Mouse (Mus musculus): ENCODE results near the gene Ckap5. TPM values are rescaled to one million over a fixed set of nuclear protein-coding genes. Genes with fewer than 3 reads are reported as not detected.

Ckap5 gene
- polyA plus RNA-seq, 1 experiment = 2.7 TPM

DNA sequence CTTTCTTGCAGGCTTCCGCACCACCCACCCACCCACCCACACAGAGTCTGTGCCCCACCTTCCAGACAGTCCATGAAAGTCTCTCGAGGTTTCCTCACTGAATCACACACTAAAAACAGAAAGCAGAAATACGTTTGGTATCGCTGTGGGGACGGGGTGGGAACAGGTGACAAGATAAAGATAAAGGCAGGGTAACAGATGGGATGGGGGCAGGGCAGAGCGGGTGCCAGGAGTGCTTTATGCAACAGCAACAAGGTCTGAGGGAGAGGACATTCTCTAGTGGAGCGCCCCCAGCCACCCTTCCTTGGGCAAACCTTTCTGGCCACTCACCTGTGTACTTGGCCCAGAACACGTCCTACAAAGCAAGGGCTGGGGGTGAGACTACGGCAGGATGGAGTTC lies 108.3 kb downstream of the Ckap5 start:
- no peaks in the 10 kb centered on the region for H3K36me3 ChIP-seq (ENCODE audit: control insufficient read depth, insufficient read depth, low read length)
- H3K27ac ChIP-seq (ENCODE audit: insufficient read depth, low read depth, low read length) = no peak overlapping the region
- TF ChIP-seq CTCF (IDR thresholded peaks at IDR 0.05; ENCODE audit: extremely low read depth, insufficient read length, insufficient replicate concordance, low read depth, low read length) = no peak
- TF ChIP-seq POLR2A (IDR thresholded peaks at IDR 0.05; ENCODE audit: low read depth, low read length) = no peak
- no peaks in the 10 kb centered on the region for H3K27me3 ChIP-seq (ENCODE audit: control insufficient read depth, insufficient read depth, low read length)
- no peak overlapping the region for H3K4me3 ChIP-seq (ENCODE audit: low read depth, low read length)
- WGBS = 80% methylated on average over 9 of the region's 9 CpGs
- H3K4me1 ChIP-seq (ENCODE audit: control insufficient read depth, insufficient read depth, insufficient read length, low read length) = no peaks in the 10 kb centered on the region

DNA sequence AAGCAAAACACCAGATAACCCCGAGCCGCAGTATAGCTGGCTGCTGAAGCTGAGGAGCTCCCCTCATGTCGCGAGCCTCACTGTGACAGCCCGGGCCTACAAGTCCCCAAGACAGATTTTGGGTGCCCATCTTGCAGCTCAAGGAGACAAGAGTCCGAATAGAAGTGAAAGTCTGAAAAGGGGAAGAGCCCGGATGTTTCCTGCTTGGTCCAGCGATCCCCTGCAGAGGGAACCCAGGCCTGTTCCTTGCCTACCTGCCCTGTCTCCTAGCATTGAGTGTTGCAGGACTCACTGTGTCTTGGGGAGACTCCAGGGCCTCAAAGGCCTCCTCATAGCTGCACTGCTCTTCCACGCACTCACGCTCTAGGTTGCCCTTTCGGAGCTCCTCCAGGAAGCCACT lies 108.9 kb downstream of the Ckap5 start:
- 87% methylated on average over 11 of the region's 11 CpGs for WGBS
- Histone ChIP-seq H3K4me1 (ENCODE audit: control insufficient read depth, insufficient read depth, insufficient read length, low read length) (no peaks in the 10 kb centered on the region), H3K4me3 (ENCODE audit: low read depth, low read length) (no peak overlapping the region), H3K27me3 (ENCODE audit: control insufficient read depth, insufficient read depth, low read length) (no peaks in the 10 kb centered on the region), H3K27ac (ENCODE audit: insufficient read depth, low read depth, low read length) (no peak overlapping the region), H3K36me3 (ENCODE audit: control insufficient read depth, insufficient read depth, low read length) (no peaks in the 10 kb centered on the region)
- TF ChIP-seq POLR2A (IDR thresholded peaks at IDR 0.05; ENCODE audit: low read depth, low read length) = no peak
- no peak for TF ChIP-seq CTCF (IDR thresholded peaks at IDR 0.05; ENCODE audit: extremely low read depth, insufficient read length, insufficient replicate concordance, low read depth, low read length)

DNA sequence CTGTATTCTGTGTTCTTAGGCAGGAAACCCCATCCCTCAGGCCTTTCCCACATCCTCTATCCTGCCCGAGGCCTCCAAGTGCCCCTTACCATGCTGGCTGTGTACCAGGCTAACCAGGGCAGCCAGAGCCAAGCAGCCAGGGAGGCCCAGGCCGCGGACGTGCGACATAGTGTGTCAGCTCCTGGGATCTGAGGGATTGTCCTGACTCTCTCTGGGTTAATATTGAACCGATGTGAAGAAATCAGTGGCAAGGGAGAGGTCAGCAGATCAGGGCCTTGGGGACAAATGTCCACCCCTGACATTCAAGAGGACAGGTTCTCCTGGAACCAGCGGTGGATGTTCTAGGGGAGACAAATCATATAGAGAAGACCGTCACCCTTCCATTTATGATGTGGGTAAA lies 109.7 kb downstream of the Ckap5 start, which contains the start of gene F2:
F2 (minus strand) TSS at position 186 of the 400 bp plus-strand sequence.
- peak within 1 kb of the TSS; percentile 22; the same call in 1 of the 2 replicates for H3K27ac ChIP-seq (ENCODE audit: insufficient read depth, low read depth, low read length)
- H3K27me3 ChIP-seq (ENCODE audit: control insufficient read depth, insufficient read depth, low read length) = no peaks in the 10 kb centered on the region
- H3K36me3 ChIP-seq (ENCODE audit: control insufficient read depth, insufficient read depth, low read length) = no peaks in the 10 kb centered on the region
- H3K4me3 ChIP-seq (ENCODE audit: low read depth, low read length) = no peak within 1 kb of the TSS
- no peaks in the 10 kb centered on the region for H3K4me1 ChIP-seq (ENCODE audit: control insufficient read depth, insufficient read depth, insufficient read length, low read length)
- WGBS = 84% methylated on average over 8 of the region's 8 CpGs
- TF ChIP-seq CTCF (IDR thresholded peaks at IDR 0.05; ENCODE audit: extremely low read depth, insufficient read length, insufficient replicate concordance, low read depth, low read length) = no peak
- no peak for TF ChIP-seq POLR2A (IDR thresholded peaks at IDR 0.05; ENCODE audit: low read depth, low read length)

DNA sequence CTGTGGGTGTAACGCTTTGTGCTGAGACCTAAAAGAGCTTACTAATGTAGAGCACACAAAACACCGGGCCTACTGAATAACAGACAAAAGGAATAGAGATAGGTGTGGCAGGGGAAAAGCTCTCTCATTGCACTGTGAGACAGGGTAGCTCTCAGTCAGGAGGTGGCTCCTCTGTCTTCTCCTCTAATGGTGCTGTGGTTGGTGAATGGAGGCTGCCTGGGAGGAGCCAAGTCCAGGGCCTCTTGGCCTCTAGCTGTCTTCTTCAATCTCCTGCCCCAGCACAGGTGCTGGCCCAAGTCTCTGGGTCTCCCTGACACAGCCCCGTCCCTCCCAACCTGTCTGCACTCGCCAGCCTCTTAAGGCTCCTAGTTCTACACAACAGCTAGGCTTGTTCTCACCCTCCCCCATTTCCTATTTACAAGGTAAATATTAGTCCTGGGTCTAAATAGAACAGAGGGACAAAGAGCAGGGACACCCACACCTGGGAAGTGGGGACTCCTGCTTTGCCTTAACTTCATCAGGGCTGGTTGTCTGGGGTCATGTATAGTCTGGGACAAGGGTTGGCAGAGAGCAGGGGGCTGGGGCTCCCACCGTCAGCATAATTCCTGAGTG lies 110.3 kb downstream of the Ckap5 start:
- Histone ChIP-seq H3K27ac (ENCODE audit: insufficient read depth, low read depth, low read length) (peak overlapping the region; percentile 22; the same call in 1 of the 2 replicates), H3K27me3 (ENCODE audit: control insufficient read depth, insufficient read depth, low read length) (no peaks in the 10 kb centered on the region), H3K4me3 (ENCODE audit: low read depth, low read length) (no peak overlapping the region), H3K4me1 (ENCODE audit: control insufficient read depth, insufficient read depth, insufficient read length, low read length) (no peaks in the 10 kb centered on the region), H3K36me3 (ENCODE audit: control insufficient read depth, insufficient read depth, low read length) (no peaks in the 10 kb centered on the region)
- 46% methylated on average over 5 of the region's 5 CpGs for WGBS
- TF ChIP-seq CTCF (IDR thresholded peaks at IDR 0.05; ENCODE audit: extremely low read depth, insufficient read length, insufficient replicate concordance, low read depth, low read length) (no peak), POLR2A (IDR thresholded peaks at IDR 0.05; ENCODE audit: low read depth, low read length) (no peak)

DNA sequence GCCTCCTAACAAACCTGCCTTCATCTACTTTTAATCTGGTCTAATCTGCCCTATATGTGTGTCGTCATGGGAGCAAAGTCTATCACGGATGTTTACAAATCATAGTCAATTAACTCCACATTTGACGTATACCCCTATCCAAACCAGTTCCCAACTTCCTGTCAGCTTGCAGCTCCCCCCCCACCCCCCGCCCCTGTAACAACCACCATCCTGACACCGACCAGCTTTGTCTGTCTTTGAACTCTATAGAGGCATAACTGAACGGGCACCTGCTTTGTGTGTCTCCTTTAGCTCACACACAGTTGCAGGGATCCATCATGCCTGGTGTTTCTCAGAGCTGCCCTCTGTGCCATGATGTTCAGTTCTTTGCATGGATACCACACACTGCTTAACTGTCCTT lies 112.4 kb downstream of the Ckap5 start:
- no peaks in the 10 kb centered on the region for H3K27me3 ChIP-seq (ENCODE audit: control insufficient read depth, insufficient read depth, low read length)
- no peak overlapping the region for H3K4me3 ChIP-seq (ENCODE audit: low read depth, low read length)
- no peak for TF ChIP-seq CTCF (IDR thresholded peaks at IDR 0.05; ENCODE audit: extremely low read depth, insufficient read length, insufficient replicate concordance, low read depth, low read length)
- TF ChIP-seq POLR2A (IDR thresholded peaks at IDR 0.05; ENCODE audit: low read depth, low read length) = no peak
- no peaks in the 10 kb centered on the region for H3K36me3 ChIP-seq (ENCODE audit: control insufficient read depth, insufficient read depth, low read length)
- H3K4me1 ChIP-seq (ENCODE audit: control insufficient read depth, insufficient read depth, insufficient read length, low read length) = peaks cover 10% of the 10 kb centered on the region; the same call in 1 of the 2 replicates
- H3K27ac ChIP-seq (ENCODE audit: insufficient read depth, low read depth, low read length) = no peak overlapping the region
- WGBS = 23% methylated on average over 6 of the region's 6 CpGs

DNA sequence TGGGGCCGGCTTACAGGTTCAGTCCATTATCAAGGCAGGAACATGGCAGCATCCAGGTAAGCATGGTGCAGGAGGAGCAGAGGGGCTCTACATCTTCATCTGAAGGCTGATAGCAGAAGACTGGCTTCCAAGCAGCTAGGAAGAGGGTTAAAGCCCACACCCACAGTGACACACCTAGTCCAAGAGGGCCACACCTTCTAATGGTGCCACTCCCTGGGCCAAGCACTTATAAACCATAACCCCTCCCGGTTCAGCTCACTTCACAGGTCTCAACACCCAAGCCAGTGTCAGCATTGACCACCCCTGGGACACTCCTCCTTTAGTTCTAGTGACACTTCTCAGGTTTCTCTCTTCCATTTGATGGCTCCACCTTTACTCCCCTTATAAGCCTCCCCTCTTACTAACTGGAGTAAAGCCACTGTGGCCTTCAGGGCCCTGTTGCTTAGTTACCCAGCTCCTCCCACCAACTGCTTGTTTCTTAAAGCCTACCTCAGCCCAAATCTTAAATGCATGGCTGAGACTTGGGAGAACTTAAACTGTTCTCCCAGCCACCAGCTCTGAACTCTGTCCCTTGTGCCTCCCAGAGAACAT lies 116.4 kb downstream of the Ckap5 start:
- peaks cover 10% of the 10 kb centered on the region; the same call in 1 of the 2 replicates for H3K4me1 ChIP-seq (ENCODE audit: control insufficient read depth, insufficient read depth, insufficient read length, low read length)
- no peaks in the 10 kb centered on the region for H3K27me3 ChIP-seq (ENCODE audit: control insufficient read depth, insufficient read depth, low read length)
- H3K4me3 ChIP-seq (ENCODE audit: low read depth, low read length) = no peak overlapping the region
- TF ChIP-seq POLR2A (IDR thresholded peaks at IDR 0.05; ENCODE audit: low read depth, low read length) (no peak), CTCF (IDR thresholded peaks at IDR 0.05; ENCODE audit: extremely low read depth, insufficient read length, insufficient replicate concordance, low read depth, low read length) (no peak)
- H3K36me3 ChIP-seq (ENCODE audit: control insufficient read depth, insufficient read depth, low read length) = peaks cover 31% of the 10 kb centered on the region
- H3K27ac ChIP-seq (ENCODE audit: insufficient read depth, low read depth, low read length) = no peak overlapping the region
- 49% methylated on average over 2 of the region's 2 CpGs for WGBS

DNA sequence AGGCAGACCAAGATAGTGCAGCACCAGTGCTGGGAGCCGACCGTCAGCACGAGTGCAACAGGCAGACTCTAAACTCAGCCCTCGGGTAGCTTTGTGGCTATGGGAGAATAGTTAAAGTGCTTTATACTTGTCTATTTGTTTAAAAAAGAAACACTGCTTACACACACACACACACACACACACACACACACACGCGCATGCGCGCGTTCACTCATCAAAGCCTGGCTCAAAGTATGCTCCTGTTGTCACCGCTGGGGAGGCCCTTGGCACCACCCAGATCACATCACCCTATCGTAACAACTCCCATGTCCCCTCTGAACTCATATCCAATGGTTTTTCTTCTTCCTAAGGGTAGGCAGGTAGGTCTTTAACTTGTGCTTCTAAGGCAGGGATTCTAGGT lies 117.5 kb downstream of the Ckap5 start:
- TF ChIP-seq POLR2A (IDR thresholded peaks at IDR 0.05; ENCODE audit: low read depth, low read length) (no peak), CTCF (IDR thresholded peaks at IDR 0.05; ENCODE audit: extremely low read depth, insufficient read length, insufficient replicate concordance, low read depth, low read length) (no peak)
- WGBS = 92% methylated on average over 11 of the region's 11 CpGs
- no peaks in the 10 kb centered on the region for H3K27me3 ChIP-seq (ENCODE audit: control insufficient read depth, insufficient read depth, low read length)

More for the DNA sequence above, 117.5 kb downstream of the Ckap5 start:
- no peak overlapping the region for H3K27ac ChIP-seq (ENCODE audit: insufficient read depth, low read depth, low read length)
- peaks cover 11% of the 10 kb centered on the region for H3K4me1 ChIP-seq (ENCODE audit: control insufficient read depth, insufficient read depth, insufficient read length, low read length)
- peaks cover 31% of the 10 kb centered on the region for H3K36me3 ChIP-seq (ENCODE audit: control insufficient read depth, insufficient read depth, low read length)
- H3K4me3 ChIP-seq (ENCODE audit: low read depth, low read length) = no peak overlapping the region
